Mouse (Mus musculus): ENCODE results near the gene Myof. TPM values are rescaled to one million over a fixed set of nuclear protein-coding genes. Genes with fewer than 3 reads are reported as not detected.

The Myof gene
- total RNA-seq, 2 experiments from 2014 or later, result 15.1 to 16.0 TPM

DNA sequence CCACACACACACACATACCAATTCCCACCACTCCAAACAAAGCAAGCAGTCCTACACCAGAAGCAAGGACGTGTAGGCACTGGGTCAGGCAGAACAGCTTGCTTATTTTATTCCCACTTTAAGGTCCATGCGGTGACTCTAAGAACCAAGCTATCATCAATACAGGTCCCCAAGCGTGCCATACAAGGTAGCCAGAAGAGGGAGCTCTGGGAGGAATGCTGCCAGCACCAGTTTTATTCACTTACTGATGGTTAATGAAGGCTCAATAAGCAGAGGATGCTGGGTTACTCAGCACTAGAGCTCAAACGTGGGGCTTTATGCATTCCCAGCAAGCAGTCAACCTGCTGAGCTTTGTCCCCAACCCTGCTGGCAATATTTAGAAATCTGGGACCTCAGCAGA is 96.7 kb downstream of the Myof start:
- peak; percentile 7 for DNase-seq

DNA sequence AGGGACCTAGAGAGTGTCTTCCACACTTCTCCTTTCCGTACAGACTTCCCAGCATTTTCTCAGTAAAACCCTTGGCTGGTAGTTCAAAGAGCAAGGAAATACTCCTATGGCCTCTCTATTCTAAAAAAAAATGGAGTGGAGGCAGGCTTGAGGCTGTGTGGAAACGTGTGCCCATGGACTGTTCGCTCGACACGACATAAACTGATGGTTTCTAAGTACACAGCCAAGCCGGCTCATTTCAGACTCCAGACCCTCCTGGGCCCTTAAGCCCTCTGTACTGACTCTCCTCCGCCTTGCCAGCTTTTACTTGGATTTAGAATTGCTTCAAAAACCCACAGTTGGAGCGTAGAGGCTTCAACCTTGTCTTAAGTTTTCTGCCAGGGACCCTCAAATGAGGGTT is 97.3 kb downstream of the Myof start:
- no peak for DNase-seq

DNA sequence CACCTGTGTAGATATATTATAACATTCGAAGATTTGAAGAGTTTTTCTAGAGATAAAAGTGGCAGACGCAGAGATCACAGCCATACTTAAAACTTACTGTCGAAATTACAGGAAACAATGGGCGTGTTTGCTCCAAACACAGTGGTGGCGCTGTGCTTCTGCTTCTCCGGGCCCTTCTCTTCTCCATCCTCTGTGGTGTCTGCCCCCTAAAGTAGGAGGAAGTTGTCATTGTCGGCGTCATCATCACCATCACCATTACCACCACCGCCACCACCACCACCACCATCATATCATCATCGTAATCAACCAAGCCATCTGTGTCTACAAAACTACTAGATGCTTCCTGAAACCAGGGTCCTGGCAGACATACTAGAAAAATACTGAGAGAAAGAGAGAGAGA is 104.2 kb downstream of the Myof start:
- DNase-seq, result no peak

DNA sequence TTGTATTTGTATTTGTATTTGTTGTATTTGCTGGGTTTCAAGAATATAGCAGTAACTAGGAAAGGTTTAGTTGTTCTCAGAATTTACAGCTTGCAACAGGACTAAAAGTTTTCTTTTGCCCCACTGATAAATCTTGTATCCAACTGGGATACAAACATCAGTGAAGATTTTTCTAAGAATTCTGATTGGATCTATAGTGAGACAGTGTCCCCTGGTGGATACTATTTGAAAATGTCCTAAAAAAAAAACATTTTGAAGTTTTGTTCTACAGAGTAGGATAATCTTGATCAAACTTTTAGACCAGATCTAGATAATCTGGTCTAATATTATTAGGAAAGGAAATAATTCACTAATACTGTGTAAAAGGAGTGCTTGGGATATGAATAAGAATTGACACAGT is 106.3 kb downstream of the Myof start:
- no peak for DNase-seq

DNA sequence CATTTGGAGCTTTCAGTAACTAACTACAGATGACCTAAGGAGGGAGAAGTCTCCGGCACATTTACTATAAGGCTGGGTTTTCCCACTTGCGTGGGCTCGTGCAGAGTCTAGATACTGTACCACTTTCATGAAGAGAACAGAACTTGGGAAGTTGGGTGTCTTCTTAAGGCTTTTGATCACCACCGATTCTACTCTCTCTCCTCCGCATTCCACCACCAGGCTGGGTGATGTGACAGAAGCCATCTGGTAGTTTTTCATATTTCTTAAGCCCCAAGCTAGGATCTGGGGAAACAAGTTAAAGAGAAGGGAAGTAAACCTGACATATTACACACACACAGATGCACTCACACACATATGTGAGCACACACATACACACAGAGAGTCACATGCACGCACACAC is 108.7 kb downstream of the Myof start:
- no peak for DNase-seq

DNA sequence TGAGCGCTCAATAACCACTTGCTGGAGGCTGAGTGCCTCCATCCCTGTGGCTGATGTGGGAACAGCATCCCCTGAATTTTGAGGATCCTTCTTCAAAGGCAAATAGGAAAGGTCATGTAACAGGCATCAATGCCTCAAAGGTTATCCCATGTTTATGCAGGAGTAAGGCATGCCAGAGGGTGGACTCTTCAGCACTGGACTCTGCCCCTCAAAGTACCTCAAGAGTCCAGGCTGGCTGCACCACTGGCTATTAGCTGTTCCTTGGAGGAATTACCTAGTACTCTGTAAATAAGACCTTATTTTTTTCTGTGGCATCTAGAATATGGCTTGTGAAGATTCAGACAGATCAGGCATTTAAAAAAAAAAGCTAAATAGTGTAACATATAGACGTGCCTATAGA is 111.2 kb downstream of the Myof start:
- DNase-seq, result no peak

DNA sequence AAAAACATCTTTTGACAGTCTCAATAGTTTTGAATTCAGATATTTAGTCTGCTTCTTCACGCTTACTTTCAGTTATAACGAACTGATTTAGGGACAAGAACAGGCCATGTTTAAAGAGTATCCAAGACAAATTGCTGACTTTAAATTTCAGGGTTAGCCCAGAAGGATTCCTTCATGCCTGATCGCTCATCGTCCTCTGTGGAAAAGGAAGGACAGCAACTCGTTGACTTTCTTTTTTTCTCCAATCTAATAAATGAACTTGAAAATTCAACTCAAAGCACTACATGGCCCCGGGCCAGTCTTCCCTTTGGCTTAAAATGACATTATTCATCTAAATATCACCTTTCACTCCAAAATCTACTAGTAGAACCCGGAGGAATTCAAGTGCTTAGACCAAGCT is 115.5 kb downstream of the Myof start:
- DNase-seq, result no peak

DNA sequence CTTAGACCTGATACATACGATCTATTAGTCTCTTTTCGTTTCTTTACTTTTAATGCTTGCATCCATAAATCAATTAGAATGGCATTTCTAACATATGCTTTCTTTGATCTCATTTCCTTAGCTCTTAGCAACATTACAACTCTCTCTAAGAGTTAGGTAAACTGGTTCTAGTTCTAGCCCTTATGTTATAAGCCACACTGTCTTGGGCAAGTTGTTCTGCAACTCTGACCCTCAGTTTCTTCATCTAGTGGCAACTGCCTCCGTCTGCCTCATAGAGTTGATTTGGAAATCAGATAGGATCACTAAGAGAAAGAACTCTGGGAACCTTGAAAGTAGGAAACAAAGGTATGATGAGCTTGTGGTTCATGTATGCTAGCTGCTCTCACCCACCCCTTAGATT is 118.1 kb downstream of the Myof start:
- no peak for DNase-seq

DNA sequence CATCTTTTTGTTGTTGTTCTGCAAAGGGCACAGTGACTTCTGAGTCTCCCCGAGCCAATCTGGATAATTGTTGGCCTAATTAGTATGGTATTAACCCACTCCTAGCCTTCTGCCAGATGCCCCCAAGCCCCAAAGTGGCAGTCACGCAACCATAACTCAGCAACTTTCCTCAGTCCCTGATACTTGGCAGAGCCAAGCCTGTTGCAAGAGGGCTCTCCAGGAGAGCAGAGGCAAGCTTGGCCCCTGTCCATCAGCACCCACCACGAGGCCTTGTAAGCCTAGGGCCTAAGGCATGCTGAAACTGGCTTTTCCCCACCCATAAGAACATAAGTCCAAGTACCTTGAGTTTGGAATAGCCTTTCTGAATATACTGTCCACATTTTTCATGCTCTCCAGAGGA is 119.1 kb downstream of the Myof start:
- DNase-seq, result no peak

DNA sequence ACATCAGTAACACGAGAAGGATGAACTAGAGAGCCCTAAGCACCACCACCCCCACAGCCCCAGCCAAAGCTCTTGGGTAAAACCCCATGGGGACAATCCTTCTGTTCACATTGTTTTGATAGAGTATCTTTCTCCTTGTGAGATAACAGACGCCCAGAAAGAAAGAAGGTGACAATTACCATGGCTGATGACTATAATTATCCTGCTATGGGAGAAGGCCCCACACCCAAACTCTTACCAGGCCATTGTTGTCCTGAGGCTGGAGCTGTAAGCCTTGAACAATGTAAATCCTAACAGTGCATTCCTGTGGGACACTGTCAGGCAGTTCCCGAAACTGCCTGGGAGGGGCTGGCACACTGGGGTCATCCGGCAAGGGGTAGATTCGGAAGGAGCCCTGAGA is 122.3 kb downstream of the Myof start:
- DNase-seq, result no peak

DNA sequence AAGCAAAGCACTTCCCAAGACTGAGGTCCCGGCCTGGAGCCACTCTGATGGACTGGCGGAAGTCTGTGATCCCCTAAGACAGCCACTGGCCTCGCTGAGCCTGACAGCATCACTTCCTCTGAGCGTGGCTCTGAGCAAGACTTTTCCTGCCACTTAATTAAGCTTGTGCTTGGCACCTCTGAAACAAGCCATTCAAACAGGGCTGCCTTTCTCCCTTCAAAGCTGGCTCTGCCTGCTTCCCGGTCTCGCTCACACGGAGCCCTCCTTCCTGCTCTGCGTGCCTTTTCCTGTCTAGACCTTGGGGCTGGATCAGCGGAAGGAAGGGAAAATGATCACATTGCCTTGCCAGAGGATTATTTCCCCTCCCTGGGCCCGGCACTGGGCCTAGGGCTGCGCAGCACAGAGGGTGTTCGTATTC is 124.9 kb downstream of the Myof start:
- peak; percentile 31 for DNase-seq

DNA sequence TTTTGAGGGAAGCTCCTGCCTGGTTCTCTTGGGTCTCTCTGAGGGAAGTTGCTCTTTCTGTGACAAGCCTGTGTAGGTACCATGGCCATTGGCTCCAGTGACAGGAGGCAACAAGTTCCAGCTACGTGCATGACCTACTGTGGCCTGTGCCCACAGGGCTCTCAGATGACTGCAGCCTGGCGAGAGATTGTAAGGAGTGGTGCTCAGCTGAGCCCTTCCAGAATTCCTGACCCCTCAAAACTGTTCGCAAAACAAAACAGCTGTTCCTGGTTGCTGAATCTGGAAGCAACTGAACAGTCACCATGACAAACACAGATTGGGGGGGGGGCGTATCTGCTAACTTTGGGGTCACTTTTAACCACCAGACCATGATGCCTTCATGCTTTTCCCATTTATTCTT is 129.1 kb downstream of the Myof start:
- no peak for DNase-seq

DNA sequence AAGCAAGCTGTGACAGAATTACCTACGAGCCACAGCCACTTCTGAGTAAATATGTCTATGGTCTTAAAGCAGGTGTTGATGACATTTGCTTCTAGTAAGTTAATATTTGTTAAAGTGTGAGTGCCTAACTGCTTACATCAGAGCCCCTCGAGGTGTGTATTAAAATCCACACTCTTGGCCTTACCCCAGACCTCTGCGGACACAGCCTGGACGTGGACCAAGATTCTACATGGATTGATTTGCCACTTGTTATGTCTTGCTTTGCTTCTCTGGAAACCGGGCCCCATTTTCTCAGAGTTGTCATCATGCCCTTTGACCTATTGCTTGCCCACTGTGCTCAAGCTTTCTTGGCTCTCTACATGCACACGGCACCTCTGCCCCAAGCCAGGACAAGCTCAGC is 130.9 kb downstream of the Myof start:
- DNase-seq, result no peak

DNA sequence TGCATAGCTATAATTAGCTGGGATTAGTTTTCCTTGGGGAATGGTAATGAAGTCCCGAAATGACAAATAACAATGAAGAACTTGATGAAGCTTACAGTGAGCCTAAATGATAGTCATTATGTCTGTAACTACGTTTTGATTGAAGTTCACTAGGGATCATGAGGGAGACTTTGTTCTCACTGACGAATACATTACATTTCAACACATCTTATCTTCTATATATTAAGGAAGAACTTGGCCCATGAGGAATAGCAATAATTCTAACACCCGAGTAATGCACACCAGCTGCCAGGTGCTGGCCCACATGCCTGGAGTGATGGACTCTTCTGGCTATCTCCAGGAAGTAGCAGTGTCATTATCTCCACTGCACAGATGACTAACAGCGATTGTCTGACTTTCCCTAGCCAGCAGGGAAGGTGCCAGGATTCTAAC is 133.5 kb downstream of the Myof start:
- DNase-seq, result no peak

DNA sequence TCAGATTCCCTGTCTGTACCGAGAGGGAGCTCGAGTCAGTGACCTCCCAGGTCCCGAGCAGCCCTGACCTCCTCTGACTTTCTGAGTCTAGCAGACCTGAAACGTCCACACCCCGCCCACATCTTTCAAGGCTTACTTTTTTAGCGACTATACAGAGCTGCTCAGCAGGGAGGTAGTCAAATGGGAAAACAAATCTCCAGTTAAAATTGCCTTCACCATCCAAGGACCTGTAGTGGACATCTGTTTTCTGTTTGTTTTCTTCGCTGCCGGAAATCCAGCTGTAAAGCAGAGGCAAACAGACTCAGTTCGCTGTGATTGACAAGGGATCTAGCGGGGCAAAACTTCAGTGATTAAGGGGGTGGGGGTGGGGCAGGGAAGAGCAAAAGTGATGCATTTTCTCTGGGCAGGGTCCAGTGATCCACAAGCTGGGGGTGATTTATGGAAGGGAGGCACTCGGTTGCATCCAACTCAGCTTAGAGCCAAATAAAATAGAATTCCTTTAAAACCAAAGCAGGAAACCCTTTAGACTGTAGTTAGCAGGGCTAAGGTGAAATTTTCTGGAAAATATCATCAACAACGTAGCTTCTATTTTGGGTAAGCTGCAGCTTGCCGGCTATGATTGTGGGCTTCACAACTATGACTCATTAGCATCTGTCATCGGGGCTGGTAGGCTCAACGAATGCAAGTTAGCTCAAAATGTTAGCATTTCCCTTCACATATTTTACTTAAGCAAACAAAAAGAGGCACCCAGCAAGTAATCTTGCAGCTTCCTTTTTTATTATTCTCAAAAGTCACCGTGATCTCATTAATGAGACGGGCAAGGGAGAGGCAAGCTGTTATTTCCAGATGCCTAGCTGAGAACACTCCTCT is 135.7 kb downstream of the Myof start:
- DNase-seq, result no peak

DNA sequence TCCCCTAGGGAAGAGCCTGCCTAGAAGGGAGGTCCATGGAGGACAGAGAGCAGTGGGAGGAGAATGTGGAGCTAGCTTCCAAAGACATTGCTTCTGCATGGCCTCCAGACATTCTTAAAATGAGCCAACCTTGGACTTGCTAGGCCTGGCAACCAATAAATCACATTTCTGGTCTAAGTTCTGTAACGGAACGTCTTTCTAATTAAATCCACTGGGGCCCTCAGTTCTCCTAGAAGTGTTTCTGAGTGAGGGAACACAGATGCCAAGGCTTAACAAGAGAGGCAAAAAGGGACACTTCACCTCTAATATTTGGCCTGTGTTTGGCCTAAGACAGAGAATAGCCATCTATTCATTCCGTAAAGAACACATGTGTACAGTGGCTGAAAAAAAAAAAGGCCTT is 136.5 kb downstream of the Myof start:
- DNase-seq, result no peak

DNA sequence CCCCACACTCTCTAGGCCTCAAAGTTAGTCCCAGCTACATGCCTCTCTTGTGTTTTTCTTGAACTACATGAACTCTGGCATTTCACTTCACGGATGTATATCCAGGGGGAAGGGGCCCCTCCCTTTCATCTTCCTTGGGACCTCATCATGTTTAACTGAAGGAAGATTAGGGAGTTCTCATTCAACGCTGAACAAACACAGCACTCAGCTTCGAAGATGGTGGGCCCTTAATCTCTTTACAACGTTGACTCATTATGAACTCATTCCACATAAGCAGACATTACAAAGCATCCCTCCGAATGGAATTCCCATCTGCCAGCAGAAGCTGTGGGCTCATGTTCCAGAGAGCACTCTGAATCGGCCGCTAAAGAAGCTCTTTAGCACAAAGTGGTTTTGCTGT is 147.3 kb downstream of the Myof start:
- DNase-seq, result no peak

DNA sequence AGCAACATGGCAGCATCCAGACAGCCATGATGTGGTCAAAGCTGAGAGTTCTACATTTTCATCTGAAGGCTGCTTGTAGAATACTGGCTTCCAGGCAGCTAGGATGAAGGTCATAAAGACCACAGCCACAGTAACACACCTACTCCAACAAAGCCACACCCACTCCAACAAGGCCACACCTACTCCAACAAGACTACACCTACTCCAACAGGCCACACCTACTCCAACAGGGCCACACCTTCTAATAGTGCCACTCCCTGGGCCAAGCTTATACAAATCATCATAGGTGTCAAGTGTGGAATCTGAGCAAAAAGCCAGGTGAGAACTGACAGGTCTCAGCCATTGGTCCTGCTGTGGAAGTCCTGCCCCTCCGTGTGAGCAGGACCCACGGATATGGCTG is 152.4 kb downstream of the Myof start:
- DNase-seq, result no peak

DNA sequence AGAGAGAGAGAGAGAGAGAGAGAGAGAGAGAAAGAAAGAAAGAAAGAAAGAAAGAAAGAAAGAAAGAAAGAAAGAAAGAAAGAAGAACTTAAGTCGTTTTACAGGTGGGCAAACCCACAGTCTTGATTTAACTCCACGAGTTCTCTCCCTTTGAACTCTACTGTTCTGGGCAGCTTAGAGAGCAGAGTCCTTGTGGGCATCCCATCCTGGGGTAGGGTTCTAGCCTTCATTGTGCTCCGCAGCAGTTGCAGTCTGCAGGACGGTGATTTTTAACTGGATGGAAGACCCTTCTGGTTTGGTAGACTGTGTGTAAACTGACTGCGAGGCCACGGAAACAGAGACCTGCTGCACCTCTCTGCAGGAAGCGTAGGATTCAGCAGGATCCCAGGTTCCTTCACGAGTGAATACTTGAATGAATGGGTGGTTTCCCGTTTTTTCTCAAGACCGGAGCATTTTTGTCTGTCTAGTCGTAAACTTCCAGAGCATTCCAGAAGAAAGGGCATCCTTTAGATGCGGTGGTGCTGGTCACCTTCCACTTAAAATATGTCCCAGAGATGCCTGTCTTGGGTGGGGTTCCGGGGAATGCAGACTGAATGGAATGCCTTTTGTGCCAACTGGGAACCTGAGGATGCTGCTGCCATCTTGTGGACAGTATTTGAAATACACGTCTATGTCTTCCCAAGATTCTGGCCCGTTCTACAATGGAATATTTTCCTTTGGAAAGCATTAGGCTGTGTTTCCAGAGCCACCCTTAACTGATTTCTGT is 156.8 kb downstream of the Myof start:
- DNase-seq, result peak; percentile 63

DNA sequence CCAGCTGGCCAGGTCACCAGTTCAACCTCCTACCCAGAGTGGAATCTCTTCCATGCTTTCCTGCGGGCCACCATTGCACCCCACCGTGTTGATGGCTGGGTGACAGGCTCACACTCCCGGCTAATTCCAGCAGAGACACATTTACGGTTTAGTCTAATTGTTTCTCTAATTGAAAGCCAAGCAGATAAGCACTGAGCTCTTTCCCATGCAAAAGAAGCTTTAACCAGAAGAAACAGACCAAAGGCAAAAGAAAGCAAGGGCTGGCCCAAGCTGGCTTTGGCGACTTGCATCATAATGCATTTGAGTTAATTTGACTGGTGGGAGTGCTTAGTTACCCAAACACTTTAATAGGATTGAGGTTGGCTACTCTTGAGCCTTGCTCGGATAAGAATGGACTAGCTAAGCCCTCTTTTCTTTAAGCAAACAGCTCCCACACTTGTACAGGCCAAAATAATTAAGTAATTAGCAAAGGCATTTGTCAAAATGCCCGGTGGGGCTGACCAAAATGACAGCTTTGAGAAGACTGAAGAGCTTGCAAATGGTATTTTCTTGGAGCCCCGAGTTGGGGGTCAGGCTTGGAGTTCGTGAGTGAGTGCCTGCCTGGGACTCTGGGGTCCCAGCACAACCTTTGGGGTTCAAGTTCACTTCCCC is 161.8 kb downstream of the Myof start:
- no peak for DNase-seq

DNA sequence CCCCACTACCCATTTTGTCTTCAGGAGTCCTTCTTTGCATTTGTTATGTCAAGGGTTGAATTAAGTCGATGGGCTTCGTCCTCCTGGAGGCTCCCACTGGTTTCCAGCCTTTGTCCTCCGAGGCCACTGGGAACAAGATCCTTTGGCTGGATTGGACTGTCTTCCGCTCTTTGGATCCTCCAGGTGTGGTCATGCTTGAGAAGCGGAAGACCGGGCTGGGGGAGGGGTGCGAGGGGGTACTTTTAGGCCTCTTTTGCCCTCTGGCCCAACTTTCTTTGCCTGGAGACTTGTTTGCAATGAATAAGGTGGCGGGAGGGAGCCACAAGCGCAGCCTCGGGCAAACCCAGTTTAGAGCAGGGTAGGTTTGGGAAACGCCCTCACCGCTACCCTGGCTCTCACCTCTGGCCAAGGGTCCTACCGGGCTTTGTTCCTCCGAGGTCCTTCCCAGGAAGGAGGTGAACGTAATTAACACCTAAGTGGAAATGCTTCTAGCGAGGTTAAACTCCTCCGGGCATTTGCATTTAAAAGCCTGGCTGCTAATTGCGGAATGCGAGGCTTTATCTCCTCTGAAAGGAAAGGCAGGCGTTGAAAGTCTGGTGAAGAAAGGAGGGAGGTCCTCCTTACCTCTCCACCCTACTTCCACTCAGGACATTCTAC is 165.7 kb downstream of the Myof start:
- no peak for DNase-seq

DNA sequence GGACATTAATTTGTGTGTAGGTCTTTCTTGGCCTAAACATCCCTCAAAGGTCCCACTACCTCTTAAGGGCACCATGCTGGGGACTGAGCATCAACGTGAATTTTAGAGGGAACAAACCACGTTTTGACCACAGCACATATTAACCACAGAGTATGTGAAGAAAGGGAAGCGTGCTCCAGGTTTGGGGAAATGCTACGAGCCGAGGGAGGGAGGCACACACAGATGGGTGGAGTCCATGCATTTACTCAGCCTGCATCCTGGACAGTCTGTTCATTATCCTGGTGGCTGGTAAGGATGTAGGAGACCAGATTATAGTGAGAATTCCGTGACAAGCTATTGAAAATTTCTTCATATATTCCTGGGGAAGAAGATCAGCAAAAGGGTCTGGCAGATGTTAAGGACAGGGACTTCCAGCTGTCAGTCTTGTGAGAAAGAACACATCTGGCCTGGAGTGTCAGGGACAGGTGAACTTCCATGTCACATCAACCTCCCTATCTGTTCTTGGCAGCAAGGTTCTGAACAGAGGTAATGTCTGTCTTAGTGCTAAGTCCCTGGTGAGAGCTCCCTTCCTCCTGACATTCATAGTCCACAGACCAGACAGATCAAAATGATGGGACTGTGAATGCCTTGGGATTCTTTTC is 166.7 kb downstream of the Myof start:
- no peak for DNase-seq

All from adrenal gland, postnatal 10 days (tissue).